Mouse (Mus musculus): ENCODE results near the gene Nox1.

GRCm38 (mm10) chrX:134162043-134162720, 59.6 kb downstream of the Nox1 start, which contains the start of gene Xkrx:
- TF ChIP-seq CTCF (IDR thresholded peaks at IDR 0.05; ENCODE audit: low read depth, low read length) (no peak), POLR2A (IDR thresholded peaks at IDR 0.05; ENCODE audit: extremely low read depth, insufficient read depth, low read length) (no peak)
